7 mouse cellular contexts compared by ENCODE assay signal in genomic region chr4:46130221-46130620, GRCm38 (mm10). TPM values are rescaled to one million over a fixed set of nuclear protein-coding genes. Genes with fewer than 3 reads are reported as not detected.
DNase-seq lines count a peak whose midpoint lies in the region; ATAC-seq and TF ChIP-seq lines count a peak whose summit lies in the region.

No protein-coding gene starts in this region.

- peaks cover 14% of the 10 kb centered on the region for H3K79me2 ChIP-seq in C2C12 (ENCODE audit: control insufficient read depth, insufficient read depth)

- H3K4me1 ChIP-seq in intestine, embryonic 14.5 days (replicated peaks; ENCODE audit: control insufficient read depth, insufficient read depth, low read length), result no peaks in the 10 kb centered on the region
- H3K4me1 ChIP-seq in intestine, embryonic 16.5 days (ENCODE audit: control insufficient read depth, insufficient read depth, low read length), result no peaks in the 10 kb centered on the region
- peaks cover 22% of the 10 kb centered on the region for H3K4me1 ChIP-seq in kidney, embryonic 16.5 days (ENCODE audit: insufficient read depth, low read length)

- DNase-seq in intestine, embryonic 14.5 days (ENCODE audit: low spot score), result peak; percentile 77
- DNase-seq in MN1 (ENCODE audit: low spot score), result peak; percentile 39
- DNase-seq in embryo, embryonic 10 days (ENCODE audit: low spot score), result peak; percentile 76
- DNase-seq in naive thymus-derived CD4-positive, alpha-beta T cell, adult 2 months (ENCODE audit: low read depth), result peak; percentile 77

- no peaks in the 10 kb centered on the region for H3K27me3 ChIP-seq in intestine, embryonic 14.5 days (replicated peaks; ENCODE audit: control insufficient read depth, insufficient read depth, low read length)
- no peaks in the 10 kb centered on the region for H3K27me3 ChIP-seq in intestine, embryonic 16.5 days (replicated peaks; ENCODE audit: control insufficient read depth, insufficient read depth, low read length)
- H3K27me3 ChIP-seq in C2C12 (ENCODE audit: control insufficient read depth, insufficient read depth, insufficient read length), result no peaks in the 10 kb centered on the region
- H3K27me3 ChIP-seq in kidney, embryonic 16.5 days (ENCODE audit: insufficient read depth, low read length), result no peaks in the 10 kb centered on the region

- H3K27ac ChIP-seq in intestine, embryonic 14.5 days (ENCODE audit: low read depth), result no peak overlapping the region
- no peak overlapping the region for H3K27ac ChIP-seq in intestine, embryonic 16.5 days (ENCODE audit: low read length)
- peak overlapping the region; percentile 83 for H3K27ac ChIP-seq in kidney, embryonic 16.5 days (ENCODE audit: low read length)

- H3K9ac ChIP-seq in intestine, embryonic 14.5 days (ENCODE audit: low read length), result no peak overlapping the region
- no peak overlapping the region for H3K9ac ChIP-seq in intestine, embryonic 16.5 days (ENCODE audit: low read depth, low read length)
- H3K9ac ChIP-seq in kidney, embryonic 16.5 days (replicated peaks; ENCODE audit: low read length), result no peak overlapping the region

- ATAC-seq in intestine, embryonic 14.5 days (replicated peaks; ENCODE audit: low FRiP score, low TSS enrichment, low read depth), result no peak
- no peak for ATAC-seq in intestine, embryonic 16.5 days
- ATAC-seq in kidney, embryonic 16.5 days (ENCODE audit: low FRiP score, low TSS enrichment), result no peak

- H3K36me3 ChIP-seq in intestine, embryonic 14.5 days (ENCODE audit: control insufficient read depth, insufficient read depth, low read length), result peaks cover 89% of the 10 kb centered on the region
- peaks cover 15% of the 10 kb centered on the region; the same call in 1 of the 2 replicates for H3K36me3 ChIP-seq in intestine, embryonic 16.5 days (ENCODE audit: control insufficient read depth, insufficient read depth, low read length)
- H3K36me3 ChIP-seq in C2C12 (ENCODE audit: control insufficient read depth, insufficient read depth), result peaks cover 78% of the 10 kb centered on the region
- peaks cover 61% of the 10 kb centered on the region for H3K36me3 ChIP-seq in kidney, embryonic 16.5 days (ENCODE audit: insufficient read depth, low read length)

- H3K9me3 ChIP-seq in intestine, embryonic 14.5 days (ENCODE audit: control insufficient read depth, low read length), result no peaks in the 10 kb centered on the region
- no peaks in the 10 kb centered on the region for H3K9me3 ChIP-seq in intestine, embryonic 16.5 days (ENCODE audit: control insufficient read depth, low read length)
- H3K9me3 ChIP-seq in kidney, embryonic 16.5 days (ENCODE audit: low read length), result no peaks in the 10 kb centered on the region

- 82% methylated on average over 3 of the region's 3 CpGs for WGBS in intestine, embryonic 14.5 days
- 76% methylated on average over 3 of the region's 3 CpGs for WGBS in intestine, embryonic 16.5 days
- 69% methylated on average over 3 of the region's 3 CpGs for WGBS in kidney, embryonic 16.5 days

- H3K79me3 ChIP-seq in C2C12 (ENCODE audit: low read depth), result peaks cover 1% of the 10 kb centered on the region

- peak; percentile 34 for TF ChIP-seq CTCF in C2C12 (IDR thresholded peaks at IDR 0.05; ENCODE audit: control insufficient read depth, insufficient read depth, insufficient read length)

- H3ac ChIP-seq in C2C12 (ENCODE audit: control insufficient read depth, insufficient read length, low read depth), result no peak overlapping the region

- H3K4me3 ChIP-seq in intestine, embryonic 14.5 days (ENCODE audit: low read depth, low read length), result no peak overlapping the region
- H3K4me3 ChIP-seq in intestine, embryonic 16.5 days (ENCODE audit: low read length), result no peak overlapping the region
- no peak overlapping the region for H3K4me3 ChIP-seq in C2C12 (ENCODE audit: insufficient read depth, poor library complexity, severe bottlenecking)
- H3K4me3 ChIP-seq in kidney, embryonic 16.5 days (ENCODE audit: low read length), result no peak overlapping the region

- H3K4me2 ChIP-seq in intestine, embryonic 14.5 days (ENCODE audit: low read length), result no peak overlapping the region
- no peak overlapping the region for H3K4me2 ChIP-seq in intestine, embryonic 16.5 days (ENCODE audit: low read depth, low read length)
- no peak overlapping the region for H3K4me2 ChIP-seq in kidney, embryonic 16.5 days (replicated peaks; ENCODE audit: low read depth, low read length)

TF ChIP-seq in C2C12, 6 proteins besides CTCF, POLR2A, EP300 and RAD21:
- no peak for TF ChIP-seq MYOD1 (IDR thresholded peaks at IDR 0.05; ENCODE audit: control insufficient read depth, insufficient read length, low read depth)
- TF ChIP-seq MAX (IDR thresholded peaks at IDR 0.05), result no peak
- TF ChIP-seq FOSL1 (IDR thresholded peaks at IDR 0.05; ENCODE audit: insufficient read depth, low read length, poor library complexity, severe bottlenecking), result no peak
- no peak for TF ChIP-seq MYOG (IDR thresholded peaks at IDR 0.05; ENCODE audit: control insufficient read depth, extremely low read depth, insufficient read length)
- TF ChIP-seq USF1 (IDR thresholded peaks at IDR 0.05; ENCODE audit: low read depth), result no peak
- TF ChIP-seq CEBPB (IDR thresholded peaks at IDR 0.05; ENCODE audit: low read depth), result no peak
TF ChIP-seq in C2C12: peak in this region for 0.

RNA-seq across cellular contexts. Expression of gene Ncbp1, which starts 8.2 kb away (rescaled TPM):
- polyA plus RNA-seq in intestine, embryonic 14.5 days (2014; fragmentation: Nextera tagmentation; extraction: Ambion mirVana), result 77.6 and 81.5 TPM in 2 replicates
- 57.4 and 63.0 TPM in 2 replicates for polyA plus RNA-seq in intestine, embryonic 16.5 days (2015; fragmentation: Nextera tagmentation; extraction: Ambion mirVana)
- 73.4 TPM for polyA plus RNA-seq in C2C12 (2012; fragmentation: generic; extraction: Trizol)
- polyA plus RNA-seq in kidney, embryonic 16.5 days (2015; fragmentation: Nextera tagmentation; extraction: Ambion mirVana), result 90.6 and 90.9 TPM in 2 replicates

RNA-seq across cellular contexts. Expression of gene Tstd2, which starts 8.3 kb away (rescaled TPM):
- polyA plus RNA-seq in intestine, embryonic 14.5 days (2014; fragmentation: Nextera tagmentation; extraction: Ambion mirVana), result 25.0 and 31.3 TPM in 2 replicates
- polyA plus RNA-seq in intestine, embryonic 16.5 days (2015; fragmentation: Nextera tagmentation; extraction: Ambion mirVana), result 21.5 and 25.3 TPM in 2 replicates
- 15.5 TPM for polyA plus RNA-seq in C2C12 (2012; fragmentation: generic; extraction: Trizol)
- 39.1 and 54.4 TPM in 2 replicates for polyA plus RNA-seq in kidney, embryonic 16.5 days (2015; fragmentation: Nextera tagmentation; extraction: Ambion mirVana)
